In the genomic region with DNA sequence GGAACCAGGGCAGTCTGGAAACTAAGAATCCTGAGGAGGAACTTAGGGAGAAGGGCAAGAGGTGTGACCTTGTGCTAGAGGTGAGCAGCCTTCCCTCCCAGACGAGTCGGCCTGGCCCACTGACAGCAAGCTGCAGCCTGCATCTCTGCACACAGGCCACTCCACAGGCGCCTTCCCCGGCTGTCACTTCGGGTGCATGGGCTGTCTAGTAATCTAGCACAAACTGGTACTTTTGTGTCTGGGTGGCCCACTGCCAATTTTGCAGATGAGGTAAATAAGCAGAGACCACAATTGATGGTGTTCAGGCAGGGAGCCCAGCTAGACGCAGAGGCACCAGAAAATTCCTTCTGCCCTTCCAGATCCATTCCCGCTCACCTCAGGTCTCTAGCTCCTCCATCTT, we compare ENCODE assay signal across 10 mouse cellular contexts. TPM values are rescaled to one million over a fixed set of nuclear protein-coding genes. Genes with fewer than 3 reads are reported as not detected.
DNase-seq lines count a peak whose midpoint lies in the region; ATAC-seq lines count a peak whose summit lies in the region.
"Had no signal": no experiment of that assay in that cellular context is flagged by ENCODE, and none has a peak within 500 bp of the region (broad histone marks: within the 10 kb centered on the region; RNA-seq: fewer than 3 reads in every experiment).

No protein-coding gene starts in this region.

- H3K9ac ChIP-seq in hindbrain, embryonic 16.5 days (ENCODE audit: low read depth, low read length): no peak overlapping the region
- no peak overlapping the region for H3K9ac ChIP-seq in hindbrain, embryonic 13.5 days
- H3K9ac ChIP-seq: hindbrain, embryonic 15.5 days; liver, embryonic 15.5 days had no signal

- H3K36me3 ChIP-seq in hindbrain, embryonic 16.5 days (ENCODE audit: control insufficient read depth, insufficient read depth, low read length): no peaks in the 10 kb centered on the region
- no peaks in the 10 kb centered on the region for H3K36me3 ChIP-seq in hindbrain, embryonic 13.5 days
- H3K36me3 ChIP-seq: hindbrain, embryonic 15.5 days; liver, embryonic 15.5 days had no signal

- H3K27ac ChIP-seq in hindbrain, embryonic 16.5 days (ENCODE audit: low read depth, low read length): no peak overlapping the region
- H3K27ac ChIP-seq in hindbrain, embryonic 13.5 days: no peak overlapping the region
- H3K27ac ChIP-seq: hindbrain, embryonic 15.5 days; liver, embryonic 15.5 days had no signal

- H3K9me3 ChIP-seq in hindbrain, embryonic 16.5 days (ENCODE audit: control insufficient read depth, low read length): no peaks in the 10 kb centered on the region
- H3K9me3 ChIP-seq in hindbrain, embryonic 13.5 days: no peaks in the 10 kb centered on the region
- H3K9me3 ChIP-seq: hindbrain, embryonic 15.5 days; liver, embryonic 15.5 days had no signal

- peaks cover 2% of the 10 kb centered on the region; the same call in 1 of the 2 replicates for H3K4me1 ChIP-seq in hindbrain, embryonic 16.5 days (ENCODE audit: control insufficient read depth, insufficient read depth, low read depth, low read length)
- peaks cover 15% of the 10 kb centered on the region for H3K4me1 ChIP-seq in hindbrain, embryonic 13.5 days (replicated peaks)

- 36% methylated on average over 7 of the region's 7 CpGs for WGBS in hindbrain, embryonic 16.5 days
- 54% methylated on average over 7 of the region's 7 CpGs for WGBS in hindbrain, embryonic 13.5 days

- no peaks in the 10 kb centered on the region for H3K27me3 ChIP-seq in hindbrain, embryonic 16.5 days (replicated peaks; ENCODE audit: control insufficient read depth, insufficient read depth, low read length)
- H3K27me3 ChIP-seq in hindbrain, embryonic 13.5 days: peaks cover 3% of the 10 kb centered on the region; the same call in 1 of the 2 replicates
- H3K27me3 ChIP-seq: hindbrain, embryonic 15.5 days had no signal

- H3K4me2 ChIP-seq in hindbrain, embryonic 16.5 days (ENCODE audit: low read length): no peak overlapping the region
- H3K4me2 ChIP-seq in hindbrain, embryonic 13.5 days: no peak overlapping the region
- H3K4me2 ChIP-seq: hindbrain, embryonic 15.5 days; liver, embryonic 15.5 days had no signal

- DNase-seq in urinary bladder, postnatal 14 days (ENCODE audit: low spot score): peak; percentile 26
- DNase-seq in urinary bladder, adult 2 months (ENCODE audit: low spot score): no peak
- peak; percentile 16 to 49 for DNase-seq in left cerebral cortex, adult 18-20 months (ENCODE audit: low spot score in 2 of 2)
- no peak for DNase-seq in B cell, adult 2 months
- DNase-seq in heart, adult 9 months (ENCODE audit: low spot score in 2 of 2): no peak
- DNase-seq in thymus, postnatal 0 days (ENCODE audit: low spot score): no peak

- ATAC-seq in hindbrain, embryonic 16.5 days: peak; percentile 31
- ATAC-seq in hindbrain, embryonic 13.5 days (ENCODE audit: low FRiP score): no peak

- no peak overlapping the region for H3K4me3 ChIP-seq in hindbrain, embryonic 16.5 days (ENCODE audit: low read length)
- H3K4me3 ChIP-seq in hindbrain, embryonic 13.5 days: no peak overlapping the region
- H3K4me3 ChIP-seq: hindbrain, embryonic 15.5 days; liver, embryonic 15.5 days had no signal

RNA-seq across cellular contexts. Expression of a gene that starts 37.9 kb away (rescaled TPM):
- 40.0 and 50.1 TPM in 2 replicates for polyA plus RNA-seq in hindbrain, embryonic 16.5 days (2015; fragmentation: Nextera tagmentation; extraction: Ambion mirVana)
- polyA plus RNA-seq in hindbrain, embryonic 13.5 days (2015; fragmentation: Nextera tagmentation; extraction: Ambion mirVana): 53.6 and 56.5 TPM in 2 replicates
- 65.3 and 70.2 TPM in 2 replicates for polyA plus RNA-seq in urinary bladder, adult 2 months (2012; rRNA removed)
- total RNA-seq in left cerebral cortex, adult 18-20 months (2021): 10 to 100 TPM; 53.5 to 56.2 TPM
- polyA plus RNA-seq in thymus, postnatal 0 days (2015; fragmentation: Nextera tagmentation; extraction: Ambion mirVana): 35.5 and 44.6 TPM in 2 replicates

RNA-seq across cellular contexts. Expression of a gene that starts 43.4 kb away (rescaled TPM):
- polyA plus RNA-seq in hindbrain, embryonic 16.5 days (2015; fragmentation: Nextera tagmentation; extraction: Ambion mirVana): 2.7 and 3.9 TPM in 2 replicates
- 3.1 and 3.7 TPM in 2 replicates for polyA plus RNA-seq in hindbrain, embryonic 13.5 days (2015; fragmentation: Nextera tagmentation; extraction: Ambion mirVana)
- 3.8 and 4.1 TPM in 2 replicates for polyA plus RNA-seq in urinary bladder, adult 2 months (2012; rRNA removed)
- total RNA-seq in left cerebral cortex, adult 18-20 months (2021): 1 to 10 TPM; 4.2 TPM
- polyA plus RNA-seq in thymus, postnatal 0 days (2015; fragmentation: Nextera tagmentation; extraction: Ambion mirVana): 3.0 and 3.5 TPM in 2 replicates

Comparison
In these comparisons a context has a peak if more than half of its experiments do, and no peak if none do; other contexts are left out.
1. DNase-seq: peak in urinary bladder, postnatal 14 days (single experiment) and left cerebral cortex, adult 18-20 months (2 of 2); none in urinary bladder, adult 2 months (single experiment), B cell, adult 2 months (0 of 2), heart, adult 9 months (0 of 2) and thymus, postnatal 0 days (single experiment).